1 mouse cellular context compared by ENCODE assay signal in the genomic region with DNA sequence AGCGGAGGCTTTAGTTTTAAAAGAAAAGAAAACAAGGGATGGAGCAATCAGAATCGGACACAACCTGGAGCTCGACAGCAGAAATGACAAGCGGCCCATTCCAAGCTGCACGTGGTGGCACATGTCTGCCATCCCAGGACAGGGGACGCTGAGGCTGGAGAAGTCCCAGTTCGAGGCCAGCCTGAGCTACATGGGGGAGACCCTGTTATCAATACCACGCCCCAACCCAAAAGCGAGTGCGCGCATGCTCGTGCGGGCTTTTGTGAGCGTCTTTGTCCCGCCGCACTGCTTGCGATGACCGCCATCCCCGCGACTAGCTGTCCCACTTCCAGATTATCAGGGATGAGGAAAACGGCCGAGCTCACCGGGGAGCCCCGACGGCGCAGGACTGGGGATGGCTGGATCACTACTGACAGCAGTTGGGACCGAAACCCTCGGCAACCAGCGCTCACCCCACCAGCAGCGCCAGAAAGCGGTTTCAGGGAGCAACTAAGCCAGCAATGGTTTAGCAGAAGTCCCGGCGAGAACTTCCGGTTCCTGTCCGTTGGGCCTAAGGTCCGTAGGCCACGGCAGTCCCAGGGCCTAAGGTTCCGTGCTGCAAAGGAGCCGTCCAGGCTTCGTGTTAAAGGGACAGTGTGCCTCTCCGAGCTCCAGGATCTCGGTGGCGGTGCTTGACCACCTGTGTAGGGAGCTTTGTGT.
TF ChIP-seq lines count a peak whose summit lies in the region.

A gene (minus strand): TSS at position 51 of the 699 bp plus-strand sequence.
A gene (minus strand): TSS at position 529 of the 699 bp plus-strand sequence.

TF ChIP-seq in CH12.LX, 34 proteins besides CTCF, POLR2A, EP300 and RAD21 (continued from another document):
- TF ChIP-seq IRF4 (IDR thresholded peaks at IDR 0.05; ENCODE audit: low read depth, low read length) (peak; percentile 73), MAX (IDR thresholded peaks at IDR 0.05; ENCODE audit: low read length) (peak; percentile 76), NRF1 (IDR thresholded peaks at IDR 0.05; ENCODE audit: low read depth, low read length) (peak; percentile 70), JUND (conservative IDR thresholded peaks at IDR 0.05; ENCODE audit: low read depth, low read length) (no peak), ZKSCAN1 (IDR thresholded peaks at IDR 0.05; ENCODE audit: borderline replicate concordance, low read depth, low read length) (no peak), USF1 (IDR thresholded peaks at IDR 0.05; ENCODE audit: low read depth, low read length) (no peak), RCOR1 (conservative IDR thresholded peaks at IDR 0.05; ENCODE audit: low read depth, low read length) (peak; percentile 73), E2F4 (IDR thresholded peaks at IDR 0.05; ENCODE audit: insufficient replicate concordance, low read depth, low read length) (no peak), MAFK (IDR thresholded peaks at IDR 0.05; ENCODE audit: insufficient replicate concordance, low read length) (no peak), MXI1 (IDR thresholded peaks at IDR 0.05; ENCODE audit: low read depth, low read length) (peak; percentile 82), BHLHE40 (IDR thresholded peaks at IDR 0.05; ENCODE audit: low read depth, low read length) (peak; percentile 3), TBP (conservative IDR thresholded peaks at IDR 0.05; ENCODE audit: low read depth, low read length) (peak; percentile 92), SIN3A (IDR thresholded peaks at IDR 0.05; ENCODE audit: low read length) (peak; percentile 97), ETS1 (conservative IDR thresholded peaks at IDR 0.05; ENCODE audit: low read depth, low read length) (no peak), MEF2A (IDR thresholded peaks at IDR 0.05; ENCODE audit: borderline replicate concordance, low read depth, low read length) (peak; percentile 80), TCF12 (IDR thresholded peaks at IDR 0.05; ENCODE audit: low read depth, low read length) (peak; percentile 96), JUN (IDR thresholded peaks at IDR 0.05; ENCODE audit: insufficient read depth, low read depth, low read length) (no peak), ZNF384 (IDR thresholded peaks at IDR 0.05; ENCODE audit: low read depth, low read length) (no peak), MAZ (IDR thresholded peaks at IDR 0.05; ENCODE audit: low read depth, low read length) (peak; percentile 64; the same call in 1 of the 2 replicates), PAX5 (IDR thresholded peaks at IDR 0.05; ENCODE audit: low read length) (no peak)
